Mouse (Mus musculus): Measurements from ENCODE around the gene Kcnj11.

GRCm38 (mm10) chr7:46124460-46124859 lies 23.9 kb upstream of the Kcnj11 start:
- no peak for TF ChIP-seq POLR2A (IDR thresholded peaks at IDR 0.05; ENCODE audit: control insufficient read depth in 1 of 2, insufficient read depth in 1 of 2, low read depth in 1 of 2, low read length in 2 of 2, poor library complexity in 1 of 2)
- TF ChIP-seq CTCF (IDR thresholded peaks at IDR 0.05 in 2 of 3, conservative IDR thresholded peaks at IDR 0.05 in 1 of 3; ENCODE audit: control insufficient read depth in 1 of 3, insufficient read depth in 1 of 3, low read depth in 2 of 3, low read length in 3 of 3, poor library complexity in 1 of 3, severe bottlenecking in 1 of 3): no peak

Data from MEL (cell line).